Mouse (Mus musculus): ENCODE results near the gene Abr.

Abr gene

DNA sequence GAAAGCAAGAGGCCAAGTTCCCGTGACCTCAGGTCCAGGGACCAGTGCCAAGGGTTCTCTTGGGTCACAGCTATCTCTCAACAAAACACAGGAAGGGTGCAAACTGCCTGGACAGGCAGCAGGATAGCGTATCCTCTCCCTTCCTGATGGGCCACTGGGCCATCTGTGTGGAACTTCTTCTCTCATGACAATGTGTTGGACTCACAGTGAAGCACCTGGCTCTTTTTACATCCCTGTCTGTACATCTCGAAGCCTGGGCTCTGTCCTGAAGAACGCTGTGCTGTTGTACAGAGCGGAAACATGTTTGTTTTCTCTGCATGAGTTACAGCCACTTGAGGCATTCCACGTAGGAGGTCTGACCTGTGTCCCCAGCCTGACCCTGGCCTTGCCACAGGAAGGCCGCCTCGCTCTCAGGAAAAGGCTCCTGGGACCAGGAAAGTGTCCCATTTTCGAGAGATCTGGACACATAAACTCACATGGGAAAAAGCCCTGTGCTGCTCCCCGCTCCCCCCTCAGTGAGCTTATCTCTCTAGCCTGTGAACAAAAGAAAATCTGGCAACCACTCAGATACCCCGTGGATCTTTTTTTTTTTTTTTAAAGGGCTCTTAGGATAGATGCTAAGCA, 242.1 kb downstream of the Abr start:
- DNase-seq (ENCODE audit: low read depth, low spot score) = no peak

- DNase-seq (ENCODE audit: low read depth, low spot score) = no peak
These were observed 245.7 kb downstream of the Abr start for GRCm38 (mm10) chr11:76376425-76376824.

DNA sequence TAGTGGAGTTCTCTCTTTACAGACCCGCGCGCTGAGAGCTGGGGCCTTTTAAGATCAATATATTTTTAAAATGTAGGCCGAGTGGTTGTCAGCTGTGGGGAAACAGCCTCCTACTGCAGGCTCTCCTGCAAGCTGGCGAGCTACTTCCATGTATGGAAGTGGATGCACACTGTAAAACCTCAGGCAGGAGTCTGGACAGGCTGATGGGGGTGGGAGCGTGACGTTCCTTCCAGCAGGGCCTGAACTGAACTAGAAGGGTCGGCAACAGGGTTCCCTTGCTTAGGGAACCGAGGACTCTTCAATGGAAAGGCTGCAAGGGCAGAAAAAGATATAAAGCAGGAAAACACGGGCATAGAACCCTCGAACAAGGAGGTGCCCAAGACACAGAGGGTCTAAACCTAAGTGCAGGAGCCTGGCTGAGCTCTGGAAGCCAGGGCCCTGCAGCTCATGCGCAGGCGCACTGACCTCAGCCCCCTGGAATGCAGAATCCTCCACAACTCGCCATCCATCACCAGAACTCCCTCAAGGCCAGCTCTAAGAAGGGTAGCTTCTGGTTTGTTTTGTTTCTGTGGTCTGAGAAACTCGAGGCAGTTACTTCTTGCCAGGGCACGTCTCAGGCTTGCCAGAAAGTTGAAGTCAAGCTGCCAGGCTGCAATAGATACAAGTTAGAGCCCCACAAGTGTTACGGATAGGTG, 247.5 kb downstream of the Abr start:
- no peak for DNase-seq (ENCODE audit: low read depth, low spot score)

DNA sequence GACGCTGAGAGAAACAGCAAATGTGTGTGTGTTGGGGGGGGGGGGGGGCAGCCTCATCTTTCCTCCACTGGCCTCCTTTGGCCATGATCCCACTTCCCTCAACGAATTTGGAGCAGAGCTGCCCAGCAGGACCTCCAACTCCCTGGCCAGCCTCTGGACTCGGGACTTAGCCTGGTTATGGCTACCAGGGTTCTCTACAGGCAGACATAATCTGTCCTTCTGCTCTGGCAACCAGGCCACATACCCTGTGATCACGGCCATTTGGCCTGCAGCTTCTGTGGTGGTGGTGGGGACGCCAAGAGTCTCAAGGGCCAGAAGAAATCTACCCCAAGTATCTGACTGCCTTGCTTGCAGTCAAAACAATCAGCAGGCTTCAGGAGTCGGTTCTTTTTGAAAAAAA, 249.6 kb downstream of the Abr start:
- no peak for DNase-seq (ENCODE audit: low read depth, low spot score)

DNA sequence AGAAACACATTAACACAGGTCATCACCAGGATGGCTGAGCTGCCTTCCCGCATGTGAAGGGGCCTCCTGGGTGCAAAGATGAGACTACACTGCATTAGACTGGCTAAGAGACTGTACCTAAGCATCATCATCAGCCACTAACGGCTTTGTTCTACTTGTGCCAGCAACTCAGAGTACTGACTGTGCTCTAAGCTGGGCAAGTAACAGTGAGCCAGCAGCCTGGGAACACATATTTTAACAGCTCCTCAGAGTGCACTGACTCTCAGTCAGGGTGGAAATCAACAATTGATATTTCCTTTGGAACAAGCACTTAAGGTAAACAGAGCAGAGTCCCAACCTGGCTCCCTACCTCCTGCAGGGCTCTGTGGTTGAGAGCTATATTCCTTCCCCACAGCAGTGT, 250.0 kb downstream of the Abr start:
- no peak for DNase-seq (ENCODE audit: low read depth, low spot score)

DNA sequence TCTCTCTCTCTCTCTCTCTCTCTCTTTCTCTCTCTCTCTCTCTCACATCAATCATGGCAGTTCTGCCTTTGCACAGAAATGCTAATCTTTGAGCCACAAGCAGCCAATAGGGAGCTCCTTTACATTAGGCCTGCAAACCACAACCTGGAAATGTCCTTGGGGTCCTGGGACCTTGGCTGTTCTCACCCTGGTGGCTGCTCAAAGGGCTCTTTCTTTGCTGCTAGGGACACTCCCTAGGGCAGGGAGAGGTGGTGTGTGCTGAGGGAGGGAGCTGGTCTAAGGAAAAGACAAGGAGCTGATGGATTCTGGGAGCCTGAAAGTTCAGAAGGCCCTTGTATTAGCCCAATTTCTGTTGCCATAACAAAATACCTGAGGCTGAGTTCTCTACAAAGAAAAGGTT, 251.6 kb downstream of the Abr start:
- no peak for DNase-seq (ENCODE audit: low read depth, low spot score)

Data from CD4-positive helper T cell, adult 2 months (primary cell).